ENCODE assay signal across 24 mouse cellular contexts in genomic region chr11:21134875-21135451, GRCm38 (mm10). TPM values are rescaled to one million over a fixed set of nuclear protein-coding genes. Genes with fewer than 3 reads are reported as not detected.
DNase-seq lines count a peak whose midpoint lies in the region; ATAC-seq lines count a peak whose summit lies in the region.
"Had no signal": no experiment of that assay in that cellular context is flagged by ENCODE, and none has a peak within 500 bp of the region (broad histone marks: within the 10 kb centered on the region; RNA-seq: fewer than 3 reads in every experiment).

No protein-coding gene starts in this region.

- no peak for DNase-seq in liver
- peak; percentile 40 for DNase-seq in c-Kit-positive CD71-positive TER-119-negative erythroid progenitor cells, embryonic 14.5 days (ENCODE audit: low read depth)
- peak; percentile 17 for DNase-seq in liver, embryonic 13.5 days
- DNase-seq in ovary, adult 18-20 months (ENCODE audit: low spot score) = no peak
- no peak for DNase-seq in lung, postnatal 36 days
- no peak for DNase-seq in adrenal gland, postnatal 10 days
- DNase-seq: adrenal gland, postnatal 25 days; cerebellum, adult 11-12 months; cerebellum, adult 9-10 months; gastrocnemius, adult 2 months; heart, adult 2 months had no signal

- no peaks in the 10 kb centered on the region for H3K9me3 ChIP-seq in liver, embryonic 12.5 days (replicated peaks)
- H3K9me3 ChIP-seq in liver, embryonic 13.5 days (replicated peaks) = no peaks in the 10 kb centered on the region
- H3K9me3 ChIP-seq: embryonic facial prominence, embryonic 13.5 days; forebrain, embryonic 12.5 days; G1E; heart, embryonic 12.5 days; hindbrain, embryonic 10.5 days had no signal

- WGBS in liver, embryonic 12.5 days (ENCODE audit: insufficient replicate concordance) = 42% methylated on average over 2 of the region's 2 CpGs
- 45% methylated on average over 2 of the region's 2 CpGs for WGBS in liver, embryonic 13.5 days (ENCODE audit: insufficient replicate concordance)

- no peak overlapping the region for H3K4me3 ChIP-seq in liver, embryonic 12.5 days
- H3K4me3 ChIP-seq in liver, embryonic 13.5 days (replicated peaks) = no peak overlapping the region
- H3K4me3 ChIP-seq: embryonic facial prominence, embryonic 13.5 days; forebrain, embryonic 12.5 days; gastrocnemius, adult 2 months; heart, adult 2 months; heart, embryonic 12.5 days; hindbrain, embryonic 10.5 days had no signal

- H3K27me3 ChIP-seq in liver, embryonic 12.5 days (replicated peaks) = no peaks in the 10 kb centered on the region
- H3K27me3 ChIP-seq in liver, embryonic 13.5 days = no peaks in the 10 kb centered on the region
- H3K27me3 ChIP-seq: embryonic facial prominence, embryonic 13.5 days; forebrain, embryonic 12.5 days; heart, embryonic 12.5 days; Patski had no signal

- peaks cover 23% of the 10 kb centered on the region for H3K4me1 ChIP-seq in liver, embryonic 12.5 days
- H3K4me1 ChIP-seq in liver, embryonic 13.5 days (replicated peaks) = peaks cover 21% of the 10 kb centered on the region
- H3K4me1 ChIP-seq: embryonic facial prominence, embryonic 13.5 days; forebrain, embryonic 12.5 days; hindbrain, embryonic 10.5 days had no signal

- peak overlapping the region; percentile 39 for H3K4me2 ChIP-seq in liver, embryonic 12.5 days
- peak overlapping the region; percentile 29; the same call in 1 of the 2 replicates for H3K4me2 ChIP-seq in liver, embryonic 13.5 days
- H3K4me2 ChIP-seq: embryonic facial prominence, embryonic 13.5 days; forebrain, embryonic 12.5 days; heart, embryonic 12.5 days; hindbrain, embryonic 14.5 days had no signal

- H3K27ac ChIP-seq in liver, embryonic 12.5 days = no peak overlapping the region
- no peak overlapping the region for H3K27ac ChIP-seq in liver, embryonic 13.5 days
- H3K27ac ChIP-seq: embryonic facial prominence, embryonic 13.5 days; forebrain, embryonic 12.5 days; gastrocnemius, adult 2 months; heart, adult 2 months; hindbrain, embryonic 10.5 days; hindbrain, embryonic 14.5 days had no signal

- H3K36me3 ChIP-seq in liver, embryonic 12.5 days = peaks cover 30% of the 10 kb centered on the region
- peaks cover 19% of the 10 kb centered on the region for H3K36me3 ChIP-seq in liver, embryonic 13.5 days

- ATAC-seq in liver, embryonic 12.5 days = peak; percentile 72
- ATAC-seq in liver, embryonic 13.5 days (ENCODE audit: low read depth) = peak; percentile 66
- ATAC-seq in megakaryocyte-erythroid progenitor cell, adult 5-6 weeks (replicated peaks; ENCODE audit: low FRiP score, low TSS enrichment, poor library complexity, severe bottlenecking) = peak; percentile 96
- ATAC-seq: activated CD4-positive, CD25-positive, alpha-beta regulatory T cell, adult 4 months; CD4-positive, CD25-positive, alpha-beta regulatory T cell, adult 4 months; forebrain, embryonic 16.5 days; intestine, embryonic 16.5 days; Patski had no signal

- H3K9ac ChIP-seq in liver, embryonic 12.5 days = no peak overlapping the region
- H3K9ac ChIP-seq in liver, embryonic 13.5 days = no peak overlapping the region
- H3K9ac ChIP-seq: embryonic facial prominence, embryonic 13.5 days; forebrain, embryonic 12.5 days; heart, embryonic 12.5 days; hindbrain, embryonic 14.5 days had no signal

RNA-seq across cellular contexts. Expression of gene Peli1, which starts 43.9 kb away (rescaled TPM):
- 18.3 and 18.7 TPM in 2 replicates for polyA plus RNA-seq in liver, embryonic 12.5 days (2016; fragmentation: Nextera tagmentation; extraction: Ambion mirVana)
- polyA plus RNA-seq in liver, embryonic 13.5 days (2015; fragmentation: Nextera tagmentation; extraction: Ambion mirVana) = 10.5 and 12.0 TPM in 2 replicates
- 12.7 and 15.2 TPM in 2 replicates for total RNA-seq in megakaryocyte-erythroid progenitor cell, adult 5-6 weeks (2014; fragmentation: Nextera tagmentation)
- total RNA-seq in megakaryocyte-erythroid progenitor cell, adult 5-6 weeks (2017) = 13.1 and 18.8 TPM in 2 replicates
- 10 to 100 TPM; 21.1 to 21.2 TPM for total RNA-seq in adrenal gland, postnatal 10 days (2021)

Comparison
In these comparisons a context has a peak if more than half of its experiments do, and no peak if none do; other contexts are left out.
1. DNase-seq: peak in c-Kit-positive CD71-positive TER-119-negative erythroid progenitor cells, embryonic 14.5 days (single experiment) and liver, embryonic 13.5 days (single experiment); none in liver (single experiment), ovary, adult 18-20 months (single experiment), lung, postnatal 36 days (single experiment) and adrenal gland, postnatal 10 days (single experiment).
2. Peak in every context shown above with its lines, with median percentiles within 50 percentile points of each other: ATAC-seq.